Mouse (Mus musculus) E14TG2a.4 (cell line): ENCODE measurements around the gene Sdk1.

Experiments
- H3K27me3 ChIP-seq: 2 replicates; pipeline ENCODE4 v1.6.1; 2014; ENCODE audit warnings: low read length, control low read depth; ENCODE audit not compliant: insufficient read depth
- H3K36me3 ChIP-seq: 2 replicates; pipeline ENCODE4 v1.6.1; 2014; ENCODE audit warnings: low read length, control low read depth; ENCODE audit not compliant: insufficient read depth
- H3K4me1 ChIP-seq: replicated peaks from 2 replicates; pipeline ENCODE4 v1.6.1; 2014; ENCODE audit warnings: low read depth, low read length, control low read depth
- H3K4me3 ChIP-seq: replicated peaks from 2 replicates; pipeline ENCODE4 v1.5.1; 2014; ENCODE audit warnings: mild to moderate bottlenecking, low read length
- H3K9me3 ChIP-seq: 2 replicates; pipeline ENCODE4 v1.6.1; 2014; ENCODE audit warnings: low read length, control low read depth
- CTCF ChIP-seq: conservative IDR thresholded peaks from 2 replicates; pipeline ENCODE4 v1.5.1; 2014; ENCODE audit warnings: low read length
- NANOG ChIP-seq: IDR thresholded peaks from 2 replicates; pipeline ENCODE4 v1.6.1; 2014; ENCODE audit warnings: borderline replicate concordance, low read length, mixed read lengths
- POU5F1 ChIP-seq: IDR thresholded peaks from 2 replicates; pipeline ENCODE4 v1.6.1; 2014; ENCODE audit warnings: low read length, borderline replicate concordance

Gene Sdk1

GRCm38 (mm10) chr5:141858406-141859160 lies 617.3 kb downstream of the Sdk1 start:
- H3K27me3 ChIP-seq: no peaks in the 10 kb centered on the region
- TF ChIP-seq POU5F1 (no peak), NANOG (no peak), CTCF (no peak)
- peaks cover 10% of the 10 kb centered on the region for H3K9me3 ChIP-seq
- H3K36me3 ChIP-seq: no peaks in the 10 kb centered on the region
- H3K4me1 ChIP-seq: no peaks in the 10 kb centered on the region
- H3K4me3 ChIP-seq: no peak overlapping the region

GRCm38 (mm10) chr5:141866042-141866441 lies 624.8 kb downstream of the Sdk1 start:
- H3K9me3 ChIP-seq: no peaks in the 10 kb centered on the region
- no peak overlapping the region for H3K4me3 ChIP-seq
- no peaks in the 10 kb centered on the region for H3K4me1 ChIP-seq
- H3K36me3 ChIP-seq: no peaks in the 10 kb centered on the region
- TF ChIP-seq CTCF: no peak
- TF ChIP-seq NANOG: no peak
- TF ChIP-seq POU5F1: no peak
- no peaks in the 10 kb centered on the region for H3K27me3 ChIP-seq

- no peaks in the 10 kb centered on the region for H3K36me3 ChIP-seq
- H3K4me3 ChIP-seq: no peak overlapping the region
- no peaks in the 10 kb centered on the region for H3K4me1 ChIP-seq
- H3K27me3 ChIP-seq: no peaks in the 10 kb centered on the region
- TF ChIP-seq CTCF: peak; percentile 29; the same call in 1 of the 2 replicates
- no peak for TF ChIP-seq POU5F1
- TF ChIP-seq NANOG: no peak
- no peaks in the 10 kb centered on the region for H3K9me3 ChIP-seq
Observed at GRCm38 (mm10) chr5:141873751-141874150, 632.5 kb downstream of the Sdk1 start.

- no peaks in the 10 kb centered on the region for H3K4me1 ChIP-seq
- no peak for TF ChIP-seq NANOG
- TF ChIP-seq CTCF: no peak
- no peak for TF ChIP-seq POU5F1
- no peaks in the 10 kb centered on the region for H3K36me3 ChIP-seq
- H3K27me3 ChIP-seq: no peaks in the 10 kb centered on the region
- no peaks in the 10 kb centered on the region for H3K9me3 ChIP-seq
- H3K4me3 ChIP-seq: no peak overlapping the region
Observed at GRCm38 (mm10) chr5:141880661-141881060, 639.4 kb downstream of the Sdk1 start.

- H3K4me1 ChIP-seq: no peaks in the 10 kb centered on the region
- no peaks in the 10 kb centered on the region for H3K27me3 ChIP-seq
- no peaks in the 10 kb centered on the region for H3K9me3 ChIP-seq
- no peaks in the 10 kb centered on the region for H3K36me3 ChIP-seq
- TF ChIP-seq CTCF: no peak
- TF ChIP-seq POU5F1: no peak
- TF ChIP-seq NANOG: no peak
- no peak overlapping the region for H3K4me3 ChIP-seq
Observed at GRCm38 (mm10) chr5:141884111-141884647, 642.9 kb downstream of the Sdk1 start.

GRCm38 (mm10) chr5:141886006-141886405 lies 644.7 kb downstream of the Sdk1 start:
- no peak for TF ChIP-seq POU5F1
- TF ChIP-seq CTCF: no peak
- no peak for TF ChIP-seq NANOG
- Histone ChIP-seq H3K9me3 (no peaks in the 10 kb centered on the region), H3K36me3 (no peaks in the 10 kb centered on the region), H3K4me3 (no peak overlapping the region), H3K27me3 (no peaks in the 10 kb centered on the region), H3K4me1 (no peaks in the 10 kb centered on the region)

GRCm38 (mm10) chr5:141889766-141890165 lies 648.5 kb downstream of the Sdk1 start:
- Histone ChIP-seq H3K4me3 (no peak overlapping the region), H3K36me3 (no peaks in the 10 kb centered on the region), H3K9me3 (no peaks in the 10 kb centered on the region), H3K27me3 (no peaks in the 10 kb centered on the region), H3K4me1 (no peaks in the 10 kb centered on the region)
- TF ChIP-seq NANOG (no peak), POU5F1 (no peak), CTCF (no peak)

GRCm38 (mm10) chr5:141896402-141896801 lies 655.1 kb downstream of the Sdk1 start:
- Histone ChIP-seq H3K9me3 (no peaks in the 10 kb centered on the region), H3K4me1 (no peaks in the 10 kb centered on the region), H3K27me3 (no peaks in the 10 kb centered on the region), H3K36me3 (no peaks in the 10 kb centered on the region), H3K4me3 (no peak overlapping the region)
- TF ChIP-seq NANOG: no peak
- no peak for TF ChIP-seq CTCF
- no peak for TF ChIP-seq POU5F1
